ENCODE assay signal across 18 mouse cellular contexts in genomic region chr8:120959470-120959891, GRCm38 (mm10).
DNase-seq lines count a peak whose midpoint lies in the region; ATAC-seq and TF ChIP-seq lines count a peak whose summit lies in the region.
"Had no signal": no experiment of that assay in that cellular context is flagged by ENCODE, and none has a peak within 500 bp of the region (broad histone marks: within the 10 kb centered on the region; RNA-seq: fewer than 3 reads in every experiment).

No protein-coding gene starts in this region.

- intact Hi-C loops in left cerebral cortex, postnatal 36 days (cut with DNase I) = no loop called here

- 33% methylated on average over 8 of the region's 8 CpGs for WGBS in kidney, postnatal 0 days
- WGBS in forebrain, embryonic 11.5 days = 6% methylated on average over 8 of the region's 8 CpGs
- WGBS in limb, embryonic 11.5 days = 5% methylated on average over 8 of the region's 8 CpGs

- no peaks in the 10 kb centered on the region for H3K36me3 ChIP-seq in kidney, postnatal 0 days (ENCODE audit: insufficient read depth, low read length)
- H3K36me3 ChIP-seq in forebrain, embryonic 11.5 days (ENCODE audit: control insufficient read depth, insufficient read depth, low read length) = no peaks in the 10 kb centered on the region
- H3K36me3 ChIP-seq in limb, embryonic 11.5 days (ENCODE audit: control insufficient read depth, insufficient read depth, low read length) = no peaks in the 10 kb centered on the region
- H3K36me3 ChIP-seq: G1E; heart, embryonic 13.5 days; midbrain, embryonic 12.5 days had no signal

- DNase-seq in kidney, postnatal 0 days (ENCODE audit: low spot score) = no peak
- no peak for DNase-seq in kidney, postnatal 25 days
- peak; percentile 84 for DNase-seq in embryo, embryonic 10.5 days (ENCODE audit: low spot score)
- DNase-seq in forebrain, embryonic 11.5 days (ENCODE audit: low spot score) = peak; percentile 65
- peak; percentile 53 for DNase-seq in limb, embryonic 11.5 days (ENCODE audit: low spot score)
- no peak for DNase-seq in left cerebral cortex, postnatal 36 days (ENCODE audit: low spot score in 2 of 2)
- DNase-seq in testis, postnatal 14 days (ENCODE audit: low spot score) = no peak
- DNase-seq in frontal cortex, postnatal 25 days (ENCODE audit: low spot score in 2 of 2) = no peak
- DNase-seq: gastrocnemius, adult 2 months; kidney, postnatal 36 days; liver; liver, postnatal 0 days; lung, postnatal 36 days; thymus, postnatal 4 days had no signal

- H3K4me2 ChIP-seq in kidney, postnatal 0 days (ENCODE audit: low read length) = no peak overlapping the region
- H3K4me2 ChIP-seq in forebrain, embryonic 11.5 days (ENCODE audit: low read depth, low read length, severe bottlenecking) = no peak overlapping the region
- H3K4me2 ChIP-seq in limb, embryonic 11.5 days (ENCODE audit: low read depth, severe bottlenecking) = no peak overlapping the region
- H3K4me2 ChIP-seq: heart, embryonic 13.5 days; midbrain, embryonic 12.5 days had no signal

- H3K9me3 ChIP-seq in kidney, postnatal 0 days (replicated peaks; ENCODE audit: low read length) = no peaks in the 10 kb centered on the region; the same call in 1 of the 2 replicates
- H3K9me3 ChIP-seq in forebrain, embryonic 11.5 days (ENCODE audit: control insufficient read depth, low read length) = no peaks in the 10 kb centered on the region
- H3K9me3 ChIP-seq in limb, embryonic 11.5 days (ENCODE audit: control insufficient read depth, low read length) = no peaks in the 10 kb centered on the region
- H3K9me3 ChIP-seq: heart, embryonic 13.5 days; midbrain, embryonic 12.5 days had no signal

- peak; percentile 75 for ATAC-seq in kidney, postnatal 0 days (replicated peaks; ENCODE audit: low FRiP score, low read depth)
- ATAC-seq in forebrain, embryonic 11.5 days (replicated peaks; ENCODE audit: low FRiP score) = no peak; the same call in 1 of the 2 replicates
- ATAC-seq in limb, embryonic 11.5 days (ENCODE audit: insufficient number of reproducible peaks, low FRiP score, low TSS enrichment, low read depth) = 0 out of 2 replicates have a peak, but pooled peaks have one; percentile 21
- ATAC-seq: liver, postnatal 0 days had no signal

- no peak overlapping the region for H3K27ac ChIP-seq in kidney, postnatal 0 days
- no peak overlapping the region for H3K27ac ChIP-seq in forebrain, embryonic 11.5 days (ENCODE audit: low read depth, low read length)
- no peak overlapping the region for H3K27ac ChIP-seq in limb, embryonic 11.5 days (replicated peaks; ENCODE audit: low read depth, low read length)
- H3K27ac ChIP-seq: gastrocnemius, adult 2 months; heart, embryonic 13.5 days; midbrain, embryonic 12.5 days had no signal

- H3K9ac ChIP-seq in kidney, postnatal 0 days (ENCODE audit: low read depth, low read length) = no peak overlapping the region
- H3K9ac ChIP-seq in forebrain, embryonic 11.5 days (ENCODE audit: low read length) = no peak overlapping the region
- no peak overlapping the region for H3K9ac ChIP-seq in limb, embryonic 11.5 days (ENCODE audit: low read length)
- H3K9ac ChIP-seq: heart, embryonic 13.5 days; liver, postnatal 0 days; midbrain, embryonic 12.5 days had no signal

- peaks cover 38% of the 10 kb centered on the region for H3K27me3 ChIP-seq in kidney, postnatal 0 days (ENCODE audit: insufficient read depth, low read length)
- peaks cover 17% of the 10 kb centered on the region for H3K27me3 ChIP-seq in forebrain, embryonic 11.5 days (ENCODE audit: control insufficient read depth, insufficient read depth, low read length)
- H3K27me3 ChIP-seq in limb, embryonic 11.5 days (ENCODE audit: control insufficient read depth, insufficient read depth, low read length) = peaks cover 25% of the 10 kb centered on the region

- TF ChIP-seq CTCF in kidney, postnatal 0 days (IDR thresholded peaks at IDR 0.05; ENCODE audit: low read depth) = no peak

- no peak overlapping the region for H3K4me3 ChIP-seq in kidney, postnatal 0 days (replicated peaks; ENCODE audit: low read depth, low read length)
- H3K4me3 ChIP-seq in forebrain, embryonic 11.5 days (ENCODE audit: low read depth, low read length) = no peak overlapping the region
- no peak overlapping the region for H3K4me3 ChIP-seq in limb, embryonic 11.5 days (ENCODE audit: low read depth, low read length)
- H3K4me3 ChIP-seq: erythroblast, embryonic 14.5 days; gastrocnemius, adult 2 months; heart, embryonic 13.5 days; midbrain, embryonic 12.5 days had no signal

- H3K4me1 ChIP-seq in kidney, postnatal 0 days (replicated peaks; ENCODE audit: insufficient read depth, low read length) = no peaks in the 10 kb centered on the region
- H3K4me1 ChIP-seq in forebrain, embryonic 11.5 days (replicated peaks; ENCODE audit: control insufficient read depth, insufficient read depth, low read length) = peaks cover 6% of the 10 kb centered on the region; the same call in 1 of the 2 replicates
- peaks cover 12% of the 10 kb centered on the region for H3K4me1 ChIP-seq in limb, embryonic 11.5 days (ENCODE audit: control insufficient read depth, insufficient read depth, low read length)
- H3K4me1 ChIP-seq: heart, embryonic 13.5 days had no signal

Comparison
In these comparisons a context has a peak if more than half of its experiments do, and no peak if none do; other contexts are left out.
1. DNase-seq: peak in embryo, embryonic 10.5 days (single experiment), forebrain, embryonic 11.5 days (single experiment) and limb, embryonic 11.5 days (single experiment); none in kidney, postnatal 0 days (single experiment), kidney, postnatal 25 days (0 of 2), left cerebral cortex, postnatal 36 days (0 of 2), testis, postnatal 14 days (single experiment) and frontal cortex, postnatal 25 days (0 of 2).